8 mouse cellular contexts compared by ENCODE assay signal in the genomic region with DNA sequence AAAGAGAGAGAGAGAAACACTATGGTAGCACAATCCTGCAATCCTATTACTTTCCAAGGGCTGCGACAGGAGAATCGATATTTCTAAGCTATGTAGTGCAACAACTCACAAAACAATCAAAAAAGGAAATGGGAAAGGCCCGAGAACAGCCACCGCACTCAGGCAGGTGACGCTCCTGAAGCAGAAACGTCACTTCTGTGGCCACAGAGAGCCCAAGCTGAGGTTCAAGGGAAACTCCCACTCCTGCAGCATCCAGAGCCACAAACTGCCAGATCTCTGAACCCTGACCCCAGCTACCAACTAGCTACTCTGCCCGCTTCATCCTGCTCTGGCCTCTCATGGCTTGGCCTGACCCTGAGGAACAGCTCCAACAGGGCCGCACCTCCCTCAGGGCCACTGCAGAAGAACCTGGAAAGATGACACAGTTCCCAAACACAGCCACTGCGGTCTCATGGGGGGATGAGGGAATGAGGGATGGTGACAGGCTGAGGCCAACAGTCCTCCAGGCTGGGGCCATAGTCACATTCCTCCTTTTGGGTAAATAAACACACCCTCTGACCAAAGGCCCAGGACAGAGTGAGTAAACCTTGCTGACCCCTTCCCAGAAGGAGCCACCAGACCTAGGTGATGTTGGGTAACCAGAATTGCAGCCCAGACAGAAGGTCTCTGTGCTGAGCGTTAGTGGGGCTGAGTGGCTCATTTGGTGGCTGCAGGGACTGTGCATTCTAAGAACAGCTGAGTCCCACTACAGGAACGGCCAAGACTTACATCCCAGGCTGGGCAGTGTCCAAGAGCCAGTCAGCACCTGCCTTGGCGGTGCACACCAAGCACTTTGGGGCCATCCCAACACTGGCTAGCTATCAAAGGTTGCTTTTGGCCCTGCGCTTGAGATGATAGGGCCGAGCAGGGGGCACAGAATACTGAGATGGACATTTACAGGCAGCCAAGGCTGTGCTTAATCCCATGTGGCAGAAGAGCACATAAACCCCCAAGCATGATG. TPM values are rescaled to one million over a fixed set of nuclear protein-coding genes. Genes with fewer than 3 reads are reported as not detected.
DNase-seq lines count a peak whose midpoint lies in the region; ATAC-seq and TF ChIP-seq lines count a peak whose summit lies in the region.

No protein-coding gene starts in this region.

- 0 out of 2 replicates have a peak overlapping the region, but pooled peaks have one; percentile 82 for H3K27ac ChIP-seq in hindbrain, embryonic 10.5 days
- no peak overlapping the region for H3K27ac ChIP-seq in hindbrain, embryonic 16.5 days (ENCODE audit: low read depth, low read length)
- peak overlapping the region; percentile 8; the same call in 1 of the 2 replicates for H3K27ac ChIP-seq in embryonic fibroblast, embryonic 13.5 days (ENCODE audit: insufficient read depth, low read length)
- no peak overlapping the region for H3K27ac ChIP-seq in limb, embryonic 13.5 days
- no peak overlapping the region for H3K27ac ChIP-seq in forebrain, postnatal 0 days (ENCODE audit: low read depth, low read length)

- no peak overlapping the region for H3K4me2 ChIP-seq in hindbrain, embryonic 16.5 days (ENCODE audit: low read length)
- peak overlapping the region; percentile 90 for H3K4me2 ChIP-seq in limb, embryonic 13.5 days (replicated peaks)
- H3K4me2 ChIP-seq in forebrain, postnatal 0 days (ENCODE audit: low read depth) = no peak overlapping the region

- TF ChIP-seq CTCF in embryonic fibroblast, embryonic 13.5 days (IDR thresholded peaks at IDR 0.05; ENCODE audit: borderline replicate concordance, insufficient read depth, low read length) = no peak
- no peak for TF ChIP-seq CTCF in forebrain, postnatal 0 days (IDR thresholded peaks at IDR 0.05; ENCODE audit: low read depth)

- H3K36me3 ChIP-seq in hindbrain, embryonic 10.5 days = no peaks in the 10 kb centered on the region
- H3K36me3 ChIP-seq in hindbrain, embryonic 16.5 days (ENCODE audit: control insufficient read depth, insufficient read depth, low read length) = no peaks in the 10 kb centered on the region
- no peaks in the 10 kb centered on the region for H3K36me3 ChIP-seq in limb, embryonic 13.5 days
- H3K36me3 ChIP-seq in forebrain, postnatal 0 days (ENCODE audit: insufficient read depth) = no peaks in the 10 kb centered on the region

- no peak overlapping the region for H3K9ac ChIP-seq in hindbrain, embryonic 16.5 days (ENCODE audit: low read depth, low read length)
- H3K9ac ChIP-seq in limb, embryonic 13.5 days = 0 out of 2 replicates have a peak overlapping the region, but pooled peaks have one; percentile 31
- no peak overlapping the region for H3K9ac ChIP-seq in forebrain, postnatal 0 days

- DNase-seq in hindbrain, embryonic 10.5 days (ENCODE audit: low spot score) = no peak
- DNase-seq in CD4-positive helper T cell, adult 2 months (ENCODE audit: low read depth, low spot score) = peak; percentile 79
- no peak for DNase-seq in adipocyte (ENCODE audit: low spot score)
- DNase-seq in forebrain, postnatal 0 days = no peak
- DNase-seq in c-Kit-positive CD71-positive TER-119-positive erythroid progenitor cells, embryonic 14.5 days (ENCODE audit: low spot score) = no peak

- no peak for ATAC-seq in hindbrain, embryonic 16.5 days
- no peak for ATAC-seq in limb, embryonic 13.5 days (ENCODE audit: low FRiP score, low read depth)
- ATAC-seq in forebrain, postnatal 0 days = no peak

- H3K27me3 ChIP-seq in hindbrain, embryonic 10.5 days (ENCODE audit: insufficient read depth, poor library complexity, severe bottlenecking) = peaks cover 71% of the 10 kb centered on the region
- peaks cover 17% of the 10 kb centered on the region for H3K27me3 ChIP-seq in hindbrain, embryonic 16.5 days (replicated peaks; ENCODE audit: control insufficient read depth, insufficient read depth, low read length)
- peaks cover 30% of the 10 kb centered on the region for H3K27me3 ChIP-seq in limb, embryonic 13.5 days
- 0 out of 2 replicates have a peak, but pooled peaks cover 3% of the 10 kb centered on the region for H3K27me3 ChIP-seq in forebrain, postnatal 0 days (ENCODE audit: insufficient read depth, low read length)

- peaks cover 55% of the 10 kb centered on the region for H3K4me1 ChIP-seq in hindbrain, embryonic 10.5 days (replicated peaks)
- peaks cover 16% of the 10 kb centered on the region for H3K4me1 ChIP-seq in hindbrain, embryonic 16.5 days (ENCODE audit: control insufficient read depth, insufficient read depth, low read depth, low read length)
- peaks cover 23% of the 10 kb centered on the region for H3K4me1 ChIP-seq in embryonic fibroblast, embryonic 13.5 days (ENCODE audit: control insufficient read depth, insufficient read depth, low read length)
- H3K4me1 ChIP-seq in limb, embryonic 13.5 days = peaks cover 33% of the 10 kb centered on the region
- H3K4me1 ChIP-seq in forebrain, postnatal 0 days (ENCODE audit: insufficient read depth) = peaks cover 2% of the 10 kb centered on the region; the same call in 1 of the 2 replicates

- TF ChIP-seq POLR2A in embryonic fibroblast, embryonic 13.5 days (IDR thresholded peaks at IDR 0.05; ENCODE audit: low read depth, low read length) = no peak

- 0 out of 2 replicates have a peak overlapping the region, but pooled peaks have one; percentile 60 for H3K4me3 ChIP-seq in hindbrain, embryonic 10.5 days
- no peak overlapping the region for H3K4me3 ChIP-seq in hindbrain, embryonic 16.5 days (ENCODE audit: low read length)
- no peak overlapping the region for H3K4me3 ChIP-seq in embryonic fibroblast, embryonic 13.5 days (ENCODE audit: insufficient read depth, low read length)
- H3K4me3 ChIP-seq in limb, embryonic 13.5 days = peak overlapping the region; percentile 62
- H3K4me3 ChIP-seq in forebrain, postnatal 0 days (ENCODE audit: low read depth, low read length) = no peak overlapping the region

- WGBS in hindbrain, embryonic 10.5 days = 69% methylated on average over 14 of the region's 14 CpGs
- WGBS in hindbrain, embryonic 16.5 days = 73% methylated on average over 14 of the region's 14 CpGs
- WGBS in limb, embryonic 13.5 days = 65% methylated on average over 14 of the region's 14 CpGs
- 77% methylated on average over 14 of the region's 14 CpGs for WGBS in forebrain, postnatal 0 days

- H3K9me3 ChIP-seq in hindbrain, embryonic 10.5 days = no peaks in the 10 kb centered on the region
- H3K9me3 ChIP-seq in hindbrain, embryonic 16.5 days (ENCODE audit: control insufficient read depth, low read length) = no peaks in the 10 kb centered on the region
- no peaks in the 10 kb centered on the region for H3K9me3 ChIP-seq in limb, embryonic 13.5 days
- no peaks in the 10 kb centered on the region for H3K9me3 ChIP-seq in forebrain, postnatal 0 days (ENCODE audit: low read length)

RNA-seq across cellular contexts. Expression of a gene that starts 1.2 kb away (rescaled TPM):
- polyA plus RNA-seq in hindbrain, embryonic 10.5 days (2016; fragmentation: Nextera tagmentation; extraction: Ambion mirVana) = 1.5 and 1.8 TPM in 2 replicates
- 1.0 and 1.1 TPM in 2 replicates for polyA plus RNA-seq in hindbrain, embryonic 16.5 days (2015; fragmentation: Nextera tagmentation; extraction: Ambion mirVana)
- polyA plus RNA-seq in embryonic fibroblast, embryonic 13.5 days (2011; ENCODE audit: insufficient read length, low read depth, missing spikeins) = 67.6 and 103 TPM in 2 replicates
- 4.2 and 5.5 TPM in 2 replicates for polyA plus RNA-seq in limb, embryonic 13.5 days (2015; fragmentation: Nextera tagmentation; extraction: Ambion mirVana)
- 9.8 and 10.8 TPM in 2 replicates for total RNA-seq in forebrain, postnatal 0 days (2014; rRNA removed)
- polyA plus RNA-seq in forebrain, postnatal 0 days (2015; fragmentation: Nextera tagmentation; extraction: Ambion mirVana) = 1.1 and 1.2 TPM in 2 replicates

RNA-seq across cellular contexts. Expression of a gene that starts 32.4 kb away (rescaled TPM):
- 3.7 and 5.5 TPM in 2 replicates for polyA plus RNA-seq in hindbrain, embryonic 10.5 days (2016; fragmentation: Nextera tagmentation; extraction: Ambion mirVana)
- polyA plus RNA-seq in hindbrain, embryonic 16.5 days (2015; fragmentation: Nextera tagmentation; extraction: Ambion mirVana) = 7.7 and 7.9 TPM in 2 replicates
- polyA plus RNA-seq in embryonic fibroblast, embryonic 13.5 days (2011; ENCODE audit: insufficient read length, low read depth, missing spikeins) = 2.2 and 4.8 TPM in 2 replicates
- 12.8 and 14.7 TPM in 2 replicates for polyA plus RNA-seq in limb, embryonic 13.5 days (2015; fragmentation: Nextera tagmentation; extraction: Ambion mirVana)
- 1.8 and 2.2 TPM in 2 replicates for total RNA-seq in forebrain, postnatal 0 days (2014; rRNA removed)
- polyA plus RNA-seq in forebrain, postnatal 0 days (2015; fragmentation: Nextera tagmentation; extraction: Ambion mirVana) = 3.4 and 4.7 TPM in 2 replicates

RNA-seq across cellular contexts. Expression of a gene that starts 57.1 kb away (rescaled TPM):
- polyA plus RNA-seq in hindbrain, embryonic 10.5 days (2016; fragmentation: Nextera tagmentation; extraction: Ambion mirVana) = 281 and 334 TPM in 2 replicates
- 48.1 and 57.5 TPM in 2 replicates for polyA plus RNA-seq in hindbrain, embryonic 16.5 days (2015; fragmentation: Nextera tagmentation; extraction: Ambion mirVana)
- 89.1 and 93.5 TPM in 2 replicates for polyA plus RNA-seq in embryonic fibroblast, embryonic 13.5 days (2011; ENCODE audit: insufficient read length, low read depth, missing spikeins)
- polyA plus RNA-seq in limb, embryonic 13.5 days (2015; fragmentation: Nextera tagmentation; extraction: Ambion mirVana) = 246 and 251 TPM in 2 replicates
- 28.0 and 31.4 TPM in 2 replicates for total RNA-seq in forebrain, postnatal 0 days (2014; rRNA removed)
- 50.5 and 61.5 TPM in 2 replicates for polyA plus RNA-seq in forebrain, postnatal 0 days (2015; fragmentation: Nextera tagmentation; extraction: Ambion mirVana)

Comparison
In these comparisons a context has a peak if more than half of its experiments do, and no peak if none do; other contexts are left out.
1. H3K27ac ChIP-seq: peak in hindbrain, embryonic 10.5 days (single experiment) and embryonic fibroblast, embryonic 13.5 days (single experiment); none in hindbrain, embryonic 16.5 days (single experiment), limb, embryonic 13.5 days (single experiment) and forebrain, postnatal 0 days (single experiment).
2. H3K4me3 ChIP-seq: peak in hindbrain, embryonic 10.5 days (single experiment) and limb, embryonic 13.5 days (single experiment); none in hindbrain, embryonic 16.5 days (single experiment), embryonic fibroblast, embryonic 13.5 days (single experiment) and forebrain, postnatal 0 days (single experiment).
3. RNA of a gene that starts 1.2 kb away (polyA plus RNA-seq): 67.6 to 103 TPM in embryonic fibroblast, embryonic 13.5 days; 4.2 to 5.5 TPM in limb, embryonic 13.5 days, 1.5 to 1.8 TPM in hindbrain, embryonic 10.5 days, 1.1 to 1.2 TPM in forebrain, postnatal 0 days and 1.0 to 1.1 TPM in hindbrain, embryonic 16.5 days; every median in the first group is over 10 times any median in the second.